Mouse (Mus musculus) limb, embryonic 14.5 days (tissue): ENCODE measurements at regions not wholly inside any gene's neighbourhood (a gene's known extent, or its start where the extent isn't known, plus 50 kb on each side); places are given as distances from the start of the nearest gene placed in this dataset.

ENCODE experiments used
- ATAC-seq: fragments of 200-750 bp; cut with Nextera tagmentation; 2 replicates; pipeline ENCODE4 v1.8.0; 2017; ENCODE audit warnings: low read depth, moderate number of reproducible peaks, moderate TSS enrichment; ENCODE audit not compliant: low FRiP score
- DNase-seq: peaks from one replicate; pipeline ENCODE4 v3.0.0-alpha.2; 2015; ENCODE audit warnings: low spot score
- H3K27ac ChIP-seq: fragments of 300-500 bp; sonication (generic); replicated peaks from 2 replicates; pipeline ENCODE4 v1.5.1; 2014; ENCODE audit warnings: low read depth, mild to moderate bottlenecking, low read length, moderate library complexity, mixed read lengths
- H3K27me3 ChIP-seq: fragments of 300-500 bp; sonication (generic); 2 replicates; pipeline ENCODE4 v1.6.1; 2014; ENCODE audit warnings: low read length, mixed read lengths; ENCODE audit not compliant: control insufficient read depth, insufficient read depth
- H3K36me3 ChIP-seq: fragments of 300-500 bp; sonication (generic); 2 replicates; pipeline ENCODE4 v1.6.1; 2014; ENCODE audit warnings: mild to moderate bottlenecking, low read length, moderate library complexity, mixed read lengths; ENCODE audit not compliant: control insufficient read depth, insufficient read depth
- H3K4me1 ChIP-seq: fragments of 300-500 bp; sonication (generic); 2 replicates; pipeline ENCODE4 v1.6.1; 2014; ENCODE audit warnings: antibody characterized with exemption, low read length, mixed read lengths; ENCODE audit not compliant: control insufficient read depth, insufficient read depth
- H3K4me2 ChIP-seq: fragments of 300-500 bp; sonication (generic); replicated peaks from 2 replicates; pipeline ENCODE4 v1.6.1; 2014; ENCODE audit warnings: low read depth, mild to moderate bottlenecking, low read length, moderate library complexity; ENCODE audit not compliant: severe bottlenecking
- H3K4me3 ChIP-seq: fragments of 300-500 bp; sonication (generic); replicated peaks from 2 replicates; pipeline ENCODE4 v1.5.1; 2014; ENCODE audit warnings: low read length
- H3K9ac ChIP-seq: fragments of 300-500 bp; sonication (generic); 2 replicates; pipeline ENCODE4 v1.6.1; 2014; ENCODE audit warnings: mild to moderate bottlenecking, low read depth, low read length, moderate library complexity; ENCODE audit not compliant: severe bottlenecking
- H3K9me3 ChIP-seq: fragments of 300-500 bp; sonication (generic); 2 replicates; pipeline ENCODE4 v1.6.1; 2016; ENCODE audit warnings: low read length; ENCODE audit not compliant: control insufficient read depth
- POLR2A ChIP-seq: fragments of 200-500 bp; IDR thresholded peaks from 2 replicates; pipeline ENCODE4 v1.8.0; 2012; ENCODE audit warnings: inconsistent platforms, mild to moderate bottlenecking, moderate library complexity, borderline replicate concordance; ENCODE audit not compliant: insufficient read depth, insufficient read length; ENCODE audit errors: extremely low read depth
- WGBS: fragments of 180-500 bp; shearing (Covaris S2); extraction: QIAGEN DNeasy Blood & Tissue Kit; methylation state at CpG from one replicate; pipeline ENCODE4 v1.1.7; 2014; 5-methylcytosine and 5-hydroxymethylcytosine counted together

DNA sequence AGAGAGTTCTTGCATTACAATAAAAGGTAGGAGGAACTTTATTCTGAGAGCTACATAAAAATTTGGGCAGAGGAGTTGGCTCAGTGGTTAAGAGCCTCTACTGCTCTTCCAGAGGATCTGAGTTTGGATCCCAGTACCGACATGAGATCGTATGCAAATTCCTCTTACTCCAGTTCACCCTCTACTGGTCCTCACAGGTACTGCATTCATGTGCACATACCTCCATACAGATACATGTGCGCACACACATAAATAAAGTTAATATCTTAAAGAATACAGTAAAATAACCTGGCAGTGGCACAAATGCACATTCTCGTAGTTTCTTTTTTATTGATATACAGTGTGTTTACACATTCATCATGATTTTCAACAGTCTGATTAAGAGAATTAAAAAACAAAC, 232.4 kb downstream of the Vps13c start:
- no peak overlapping the region for H3K27ac ChIP-seq
- H3K4me3 ChIP-seq: no peak overlapping the region
- H3K9me3 ChIP-seq: 0 out of 2 replicates have a peak, but pooled peaks cover 2% of the 10 kb centered on the region
- no peak overlapping the region for H3K4me2 ChIP-seq
- ATAC-seq: no peak
- WGBS: 95% methylated on average over 4 of the region's 4 CpGs
- no peak for DNase-seq
- no peak overlapping the region for H3K9ac ChIP-seq
- no peak for TF ChIP-seq POLR2A
- H3K27me3 ChIP-seq: no peaks in the 10 kb centered on the region
- H3K4me1 ChIP-seq: no peaks in the 10 kb centered on the region
- H3K36me3 ChIP-seq: no peaks in the 10 kb centered on the region

DNA sequence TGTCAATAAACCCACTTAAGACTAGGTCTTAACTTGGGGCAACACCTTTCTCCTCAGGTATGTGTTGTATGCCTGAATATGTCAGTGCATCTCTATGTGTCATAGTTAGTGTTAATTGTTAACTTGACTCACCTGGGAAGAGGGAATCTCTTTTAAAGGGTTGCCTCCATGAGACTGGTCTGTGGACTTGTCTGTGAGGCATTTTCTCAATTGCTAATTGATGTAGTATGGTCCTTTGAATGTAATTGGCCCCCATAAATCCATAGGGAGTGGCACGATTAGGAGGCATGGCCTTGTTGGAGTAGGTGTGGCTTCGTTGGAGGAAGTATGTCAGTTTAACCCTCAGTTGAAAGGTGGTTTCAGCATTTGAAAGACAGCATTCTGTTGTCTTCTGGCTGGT, 237.1 kb downstream of the Vps13c start:
- H3K4me2 ChIP-seq: no peak overlapping the region
- no peaks in the 10 kb centered on the region for H3K4me1 ChIP-seq
- DNase-seq: no peak
- WGBS: 42% methylated on average over 2 of the region's 2 CpGs
- no peak overlapping the region for H3K9ac ChIP-seq
- ATAC-seq: no peak
- H3K36me3 ChIP-seq: no peaks in the 10 kb centered on the region
- no peak overlapping the region for H3K4me3 ChIP-seq
- H3K9me3 ChIP-seq: 0 out of 2 replicates have a peak, but pooled peaks cover 2% of the 10 kb centered on the region
- H3K27me3 ChIP-seq: no peaks in the 10 kb centered on the region
- no peak for TF ChIP-seq POLR2A
- no peak overlapping the region for H3K27ac ChIP-seq

GRCm38 (mm10) chr9:68083341-68083740, 243.1 kb downstream of the Vps13c start:
- Histone ChIP-seq H3K4me3 (no peak overlapping the region), H3K4me2 (no peak overlapping the region), H3K4me1 (no peaks in the 10 kb centered on the region), H3K27ac (no peak overlapping the region), H3K9ac (no peak overlapping the region), H3K27me3 (no peaks in the 10 kb centered on the region), H3K36me3 (no peaks in the 10 kb centered on the region), H3K9me3 (no peaks in the 10 kb centered on the region)
- 87% methylated on average over 4 of the region's 4 CpGs for WGBS
- no peak for ATAC-seq
- DNase-seq: no peak
- TF ChIP-seq POLR2A: no peak

DNA sequence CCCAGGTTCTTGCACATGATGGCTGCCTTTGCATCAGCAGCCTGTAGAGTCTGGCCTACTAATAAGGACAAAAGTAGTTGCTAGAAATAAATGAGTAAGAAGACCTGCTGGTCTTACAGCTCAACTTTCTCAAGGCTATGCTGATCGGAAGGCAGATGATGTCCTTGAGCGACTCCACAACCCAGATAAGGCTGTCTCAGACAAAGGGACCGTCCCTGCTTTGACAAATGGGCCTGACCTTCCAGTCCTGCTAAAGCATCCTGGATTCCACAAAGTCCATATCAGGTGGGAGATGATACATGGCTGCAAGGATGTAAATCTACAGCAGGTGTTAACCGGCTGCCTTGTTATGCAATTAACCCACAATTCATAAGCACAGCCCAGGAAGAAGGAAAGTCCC, 244.8 kb downstream of the Vps13c start:
- H3K4me3 ChIP-seq: no peak overlapping the region
- no peak for TF ChIP-seq POLR2A

GRCm38 (mm10) chr9:68094561-68094960, 254.4 kb downstream of the Vps13c start:
- Histone ChIP-seq H3K9ac (no peak overlapping the region), H3K9me3 (no peaks in the 10 kb centered on the region), H3K36me3 (no peaks in the 10 kb centered on the region), H3K4me3 (no peak overlapping the region), H3K27ac (no peak overlapping the region), H3K4me2 (no peak overlapping the region), H3K4me1 (no peaks in the 10 kb centered on the region), H3K27me3 (no peaks in the 10 kb centered on the region)
- DNase-seq (no peak), ATAC-seq (no peak)
- no peak for TF ChIP-seq POLR2A
- 75% methylated on average over 5 of the region's 5 CpGs for WGBS

More for the DNA sequence above, 244.8 kb downstream of the Vps13c start:
- no peaks in the 10 kb centered on the region for H3K9me3 ChIP-seq
- 79% methylated on average over 4 of the region's 4 CpGs for WGBS
- no peaks in the 10 kb centered on the region for H3K27me3 ChIP-seq
- H3K4me1 ChIP-seq: no peaks in the 10 kb centered on the region
- DNase-seq (no peak), ATAC-seq (no peak)
- no peaks in the 10 kb centered on the region for H3K36me3 ChIP-seq
- H3K9ac ChIP-seq: no peak overlapping the region
- H3K27ac ChIP-seq: no peak overlapping the region
- H3K4me2 ChIP-seq: no peak overlapping the region

- H3K9me3 ChIP-seq: no peaks in the 10 kb centered on the region
- H3K27ac ChIP-seq: no peak overlapping the region
- WGBS: 84% methylated on average over 9 of the region's 9 CpGs
- no peak for TF ChIP-seq POLR2A
- ATAC-seq (no peak), DNase-seq (no peak)
- H3K4me3 ChIP-seq: no peak overlapping the region
- no peak overlapping the region for H3K4me2 ChIP-seq
- H3K27me3 ChIP-seq: no peaks in the 10 kb centered on the region
- H3K36me3 ChIP-seq: no peaks in the 10 kb centered on the region
- H3K9ac ChIP-seq: no peak overlapping the region
- H3K4me1 ChIP-seq: no peaks in the 10 kb centered on the region
Measured at GRCm38 (mm10) chr9:68109841-68110240, 269.6 kb downstream of the Vps13c start.
